Mouse (Mus musculus): ENCODE measurements around the gene F2rl1. TPM values are rescaled to one million over a fixed set of nuclear protein-coding genes. Genes with fewer than 3 reads are reported as not detected.

F2rl1 gene
- polyA plus RNA-seq, 1 experiment from 2014 or later: 0.11 TPM

DNA sequence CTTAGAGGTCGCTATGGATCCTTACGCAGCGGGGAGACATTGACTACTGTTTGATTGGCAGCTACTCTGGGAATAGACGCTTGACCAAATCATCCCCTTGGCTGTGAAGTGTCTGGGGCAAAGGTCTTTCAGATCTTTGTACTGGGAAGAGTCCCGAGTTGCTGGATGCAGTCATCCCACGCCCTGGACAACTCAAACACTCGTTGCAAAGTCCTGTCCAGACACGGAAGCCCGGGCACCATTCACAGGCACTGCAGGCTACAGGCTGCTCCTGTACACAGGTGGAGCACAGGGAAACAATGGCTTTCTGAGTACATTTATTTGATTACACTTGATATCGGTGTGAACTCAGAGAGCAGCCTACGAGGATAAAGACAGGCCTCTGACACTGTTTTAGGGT is 33.7 kb downstream of the F2rl1 start:
- Histone ChIP-seq H3K9ac (no peak overlapping the region), H3K4me3 (no peak overlapping the region), H3K27me3 (replicated peaks) (no peaks in the 10 kb centered on the region), H3K4me1 (no peaks in the 10 kb centered on the region), H3K27ac (no peak overlapping the region), H3K9me3 (no peaks in the 10 kb centered on the region), H3K36me3 (no peaks in the 10 kb centered on the region), H3K4me2 (replicated peaks) (no peak overlapping the region)
- no peak for ATAC-seq (ENCODE audit: low FRiP score, low read depth)
- WGBS: 79% methylated on average over 11 of the region's 11 CpGs

DNA sequence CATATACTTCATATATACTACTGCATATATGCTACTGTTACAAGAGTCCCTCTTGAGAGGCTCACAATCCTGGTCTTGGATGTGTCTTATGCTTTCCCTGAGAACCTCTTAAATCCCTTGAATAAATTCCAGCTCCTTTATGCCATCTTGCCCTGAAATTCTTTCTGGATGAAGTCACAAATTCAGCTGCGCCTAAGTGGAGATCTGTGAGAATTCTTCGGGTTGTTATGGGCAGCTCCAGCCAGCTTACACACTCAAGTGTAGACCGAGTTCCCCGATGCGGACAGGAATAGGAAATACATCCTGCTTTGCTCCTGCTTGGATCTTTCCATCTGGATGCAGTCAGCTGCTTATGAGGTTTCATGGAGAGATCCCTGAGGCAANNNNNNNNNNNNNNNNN is 40.4 kb downstream of the F2rl1 start:
- Histone ChIP-seq H3K9me3 (no peaks in the 10 kb centered on the region), H3K4me1 (no peaks in the 10 kb centered on the region), H3K4me3 (no peak overlapping the region), H3K27me3 (replicated peaks) (no peaks in the 10 kb centered on the region), H3K27ac (no peak overlapping the region), H3K36me3 (no peaks in the 10 kb centered on the region), H3K9ac (no peak overlapping the region), H3K4me2 (replicated peaks) (no peak overlapping the region)
- no peak for ATAC-seq (ENCODE audit: low FRiP score, low read depth)
- WGBS: 69% methylated on average over 5 of the region's 5 CpGs

GRCm38 (mm10) chr13:95481428-95481827 is 43.6 kb downstream of the F2rl1 start:
- no peak overlapping the region for H3K9ac ChIP-seq
- H3K4me3 ChIP-seq: no peak overlapping the region
- H3K36me3 ChIP-seq: no peaks in the 10 kb centered on the region
- no peak overlapping the region for H3K4me2 ChIP-seq (replicated peaks)
- ATAC-seq (ENCODE audit: low FRiP score, low read depth): peak; percentile 65
- no peaks in the 10 kb centered on the region for H3K9me3 ChIP-seq
- H3K27ac ChIP-seq: no peak overlapping the region
- H3K27me3 ChIP-seq (replicated peaks): no peaks in the 10 kb centered on the region
- no peaks in the 10 kb centered on the region for H3K4me1 ChIP-seq
- 18% methylated on average over 4 of the region's 4 CpGs for WGBS

- WGBS: 88% methylated on average over 21 of the region's 21 CpGs
- no peaks in the 10 kb centered on the region for H3K36me3 ChIP-seq
- H3K4me2 ChIP-seq (replicated peaks): no peak within 1 kb of the TSS
- no peak within 1 kb of the TSS for H3K9ac ChIP-seq
- H3K27ac ChIP-seq: no peak within 1 kb of the TSS
- no peak for ATAC-seq (ENCODE audit: low FRiP score, low read depth)
- no peaks in the 10 kb centered on the region for H3K4me1 ChIP-seq
- no peak within 1 kb of the TSS for H3K4me3 ChIP-seq
- H3K27me3 ChIP-seq (replicated peaks): no peaks in the 10 kb centered on the region
- no peaks in the 10 kb centered on the region for H3K9me3 ChIP-seq
These were observed 46.2 kb downstream of the F2rl1 start, which contains the start of gene S100z for GRCm38 (mm10) chr13:95478671-95479413. TSS of gene S100z (minus strand) at chr13:95478721.

DNA sequence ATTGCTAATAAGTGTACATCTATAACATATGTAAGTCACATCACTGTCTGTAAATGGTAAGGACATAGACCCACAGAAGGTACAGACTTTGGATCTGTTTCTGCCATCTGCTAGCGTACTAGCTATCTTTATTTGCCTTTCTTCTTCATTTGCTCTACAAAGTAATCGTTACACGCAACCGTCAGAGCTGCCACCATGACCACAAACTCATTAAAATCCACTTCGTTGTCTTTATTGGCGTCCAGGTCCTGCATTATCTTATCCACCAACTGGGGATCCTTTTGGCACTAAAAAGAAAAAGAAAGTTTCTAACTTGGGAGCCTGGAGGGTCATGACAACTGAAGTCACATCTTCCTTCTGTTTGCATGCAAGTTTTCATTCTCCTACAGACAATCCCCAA is 47.9 kb downstream of the F2rl1 start:
- Histone ChIP-seq H3K27ac (no peak overlapping the region), H3K4me1 (no peaks in the 10 kb centered on the region), H3K9me3 (no peaks in the 10 kb centered on the region), H3K36me3 (no peaks in the 10 kb centered on the region), H3K4me3 (no peak overlapping the region), H3K9ac (no peak overlapping the region), H3K4me2 (replicated peaks) (no peak overlapping the region), H3K27me3 (replicated peaks) (no peaks in the 10 kb centered on the region)
- 87% methylated on average over 6 of the region's 6 CpGs for WGBS
- ATAC-seq (ENCODE audit: low FRiP score, low read depth): no peak

DNA sequence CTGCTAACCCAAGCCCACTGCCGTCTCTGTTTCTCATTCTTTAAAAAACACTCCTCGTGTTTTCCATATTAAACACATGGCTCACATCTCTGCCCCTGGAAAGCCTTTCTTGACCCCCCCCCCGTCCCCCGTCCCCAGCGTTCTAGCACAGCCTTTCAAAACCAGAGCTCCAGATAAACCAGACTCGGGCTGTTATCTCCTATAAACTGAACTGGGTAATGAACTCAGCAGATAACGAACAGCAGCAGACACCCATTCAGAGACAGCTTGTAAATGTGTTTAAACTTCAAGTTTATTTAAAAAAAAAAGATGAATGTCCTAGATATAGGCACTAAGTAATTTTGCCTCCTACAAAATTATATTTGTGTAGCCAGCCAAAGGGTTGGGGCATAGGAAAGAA is 49.9 kb downstream of the F2rl1 start:
- Histone ChIP-seq H3K9me3 (no peaks in the 10 kb centered on the region), H3K27ac (no peak overlapping the region), H3K36me3 (no peaks in the 10 kb centered on the region), H3K27me3 (replicated peaks) (no peaks in the 10 kb centered on the region), H3K4me1 (no peaks in the 10 kb centered on the region), H3K9ac (no peak overlapping the region), H3K4me3 (no peak overlapping the region), H3K4me2 (replicated peaks) (no peak overlapping the region)
- no peak for ATAC-seq (ENCODE audit: low FRiP score, low read depth)
- WGBS: 83% methylated on average over 7 of the region's 7 CpGs

GRCm38 (mm10) chr13:95474294-95474693 is 50.7 kb downstream of the F2rl1 start:
- no peak overlapping the region for H3K27ac ChIP-seq
- H3K9me3 ChIP-seq: no peaks in the 10 kb centered on the region
- no peak overlapping the region for H3K4me3 ChIP-seq
- no peaks in the 10 kb centered on the region for H3K36me3 ChIP-seq
- WGBS: 79% methylated on average over 3 of the region's 3 CpGs
- no peak overlapping the region for H3K9ac ChIP-seq
- ATAC-seq (ENCODE audit: low FRiP score, low read depth): no peak
- H3K4me1 ChIP-seq: no peaks in the 10 kb centered on the region
- no peaks in the 10 kb centered on the region for H3K27me3 ChIP-seq (replicated peaks)
- no peak overlapping the region for H3K4me2 ChIP-seq (replicated peaks)

DNA sequence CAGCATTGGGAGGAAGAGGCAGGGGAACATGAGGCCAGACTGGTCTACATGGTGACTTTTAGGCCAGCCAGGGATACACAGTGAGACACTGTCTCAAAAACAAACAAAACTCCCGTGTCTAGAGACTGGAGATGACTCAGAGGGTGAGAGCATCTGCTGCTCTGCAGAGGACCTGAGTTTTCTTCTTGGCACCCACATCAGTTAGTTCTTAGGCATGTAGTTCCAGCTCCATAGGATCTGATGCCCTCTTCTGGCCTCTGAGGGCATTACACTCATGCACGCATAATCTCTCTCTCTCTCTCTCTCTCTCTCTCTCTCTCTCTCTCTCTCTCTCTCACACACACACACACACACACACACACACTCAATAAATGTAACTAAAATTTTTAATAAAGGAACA is 54.1 kb downstream of the F2rl1 start:
- ATAC-seq (ENCODE audit: low FRiP score, low read depth): no peak
- Histone ChIP-seq H3K36me3 (no peaks in the 10 kb centered on the region), H3K27ac (no peak overlapping the region), H3K27me3 (replicated peaks) (no peaks in the 10 kb centered on the region), H3K4me3 (no peak overlapping the region), H3K9ac (no peak overlapping the region), H3K4me2 (replicated peaks) (no peak overlapping the region), H3K9me3 (no peaks in the 10 kb centered on the region), H3K4me1 (no peaks in the 10 kb centered on the region)
- WGBS: 79% methylated on average over 2 of the region's 2 CpGs

Other genes with a start within 250 kb of the F2rl1 start
- 53.3 and 59.3 TPM in 2 replicates for gene Zbed3, start 201.6 kb downstream of the F2rl1 start, polyA plus RNA-seq (2016; fragmentation: Nextera tagmentation; extraction: Ambion mirVana)
- gene Aggf1, start 149.9 kb downstream of the F2rl1 start, polyA plus RNA-seq (2016; fragmentation: Nextera tagmentation; extraction: Ambion mirVana): 50.5 and 54.0 TPM in 2 replicates
- 2.9 and 4.4 TPM in 2 replicates for gene Crhbp, start 80.3 kb downstream of the F2rl1 start, polyA plus RNA-seq (2016; fragmentation: Nextera tagmentation; extraction: Ambion mirVana)
- not detected in 2 replicates for gene S100z, start 46.5 kb downstream of the F2rl1 start, polyA plus RNA-seq (2016; fragmentation: Nextera tagmentation; extraction: Ambion mirVana)
- 109 and 118 TPM in 2 replicates for gene F2r, start 93.3 kb upstream of the F2rl1 start, polyA plus RNA-seq (2016; fragmentation: Nextera tagmentation; extraction: Ambion mirVana)
- 1.1 and 1.7 TPM in 2 replicates for gene F2rl2, start 171.6 kb upstream of the F2rl1 start, polyA plus RNA-seq (2016; fragmentation: Nextera tagmentation; extraction: Ambion mirVana)

All from neural tube, embryonic 12.5 days (tissue).